Mouse (Mus musculus) forebrain, embryonic 16.5 days (tissue): Measurements from ENCODE around the gene Kcnh7. TPM values are rescaled to one million over a fixed set of nuclear protein-coding genes. Genes with fewer than 3 reads are reported as not detected.
A peak's percentile ranks its signal among the peaks of the same experiment; 100 is the strongest.

Source experiments
- ATAC-seq: fragments of 200-750 bp; cut with Nextera tagmentation; 2 replicates; pipeline ENCODE4 v1.8.0; 2017; ENCODE audit warnings: mild to moderate bottlenecking, moderate library complexity
- H3K27ac ChIP-seq: fragments of 300-500 bp; sonication (generic); 2 replicates; pipeline ENCODE4 v1.5.1; 2014; ENCODE audit warnings: low read length, control low read depth
- H3K27me3 ChIP-seq: fragments of 300-500 bp; sonication (generic); replicated peaks from 2 replicates; pipeline ENCODE4 v1.6.1; 2014; ENCODE audit warnings: low read length; ENCODE audit not compliant: control insufficient read depth, insufficient read depth
- H3K36me3 ChIP-seq: fragments of 300-500 bp; sonication (generic); 2 replicates; pipeline ENCODE4 v1.6.1; 2014; ENCODE audit not compliant: control insufficient read depth, insufficient read depth
- H3K4me1 ChIP-seq: fragments of 300-500 bp; sonication (generic); replicated peaks from 2 replicates; pipeline ENCODE4 v1.6.1; 2014; ENCODE audit warnings: low read length; ENCODE audit not compliant: control insufficient read depth, insufficient read depth
- H3K4me2 ChIP-seq: fragments of 300-500 bp; sonication (generic); 2 replicates; pipeline ENCODE4 v1.6.1; 2014; ENCODE audit warnings: mild to moderate bottlenecking, low read length, control low read depth
- H3K4me3 ChIP-seq: fragments of 300-500 bp; sonication (generic); replicated peaks from 2 replicates; pipeline ENCODE4 v1.5.1; 2014; ENCODE audit warnings: mild to moderate bottlenecking, low read length, control low read depth
- H3K9ac ChIP-seq: fragments of 300-500 bp; sonication (generic); replicated peaks from 2 replicates; pipeline ENCODE4 v1.6.1; 2014; ENCODE audit warnings: low read depth, low read length, control low read depth
- H3K9me3 ChIP-seq: fragments of 300-500 bp; sonication (generic); 2 replicates; pipeline ENCODE4 v1.6.1; 2016; ENCODE audit warnings: low read length; ENCODE audit not compliant: control insufficient read depth
- WGBS: fragments of 180-500 bp; shearing (Covaris S2); extraction: QIAGEN DNeasy Blood & Tissue Kit; methylation state at CpG from one replicate; pipeline ENCODE4 v1.1.7; 2014; 5-methylcytosine and 5-hydroxymethylcytosine counted together
- polyA plus RNA-seq: library from polyadenylated mRNA; unstranded; fragments of >200 nt; fragmentation: Nextera tagmentation; extraction: Ambion mirVana; gene quantifications from 2 replicates; pipeline ENCODE4 v1.2.1, GENCODE M21; 2015

Gene Kcnh7
- polyA plus RNA-seq, 1 experiment from 2014 or later = 14.1 TPM

- no peak overlapping the region for H3K9ac ChIP-seq
- H3K27me3 ChIP-seq = no peaks in the 10 kb centered on the region
- H3K9me3 ChIP-seq = no peaks in the 10 kb centered on the region
- no peaks in the 10 kb centered on the region for H3K36me3 ChIP-seq
- no peak overlapping the region for H3K27ac ChIP-seq
- H3K4me3 ChIP-seq = no peak overlapping the region
- H3K4me1 ChIP-seq = no peaks in the 10 kb centered on the region
- WGBS = 96% methylated on average over 2 of the region's 2 CpGs
- H3K4me2 ChIP-seq = no peak overlapping the region
- ATAC-seq = no peak
Measured at GRCm38 (mm10) chr2:63105971-63106370, 78.1 kb downstream of the Kcnh7 start.

GRCm38 (mm10) chr2:63099676-63100075 lies 84.4 kb downstream of the Kcnh7 start:
- Histone ChIP-seq H3K27ac (no peak overlapping the region), H3K9me3 (no peaks in the 10 kb centered on the region)
- no peak for ATAC-seq

GRCm38 (mm10) chr2:63091775-63092174 lies 92.3 kb downstream of the Kcnh7 start:
- peak; percentile 50 for ATAC-seq
- H3K4me1 ChIP-seq = no peaks in the 10 kb centered on the region
- H3K27me3 ChIP-seq = no peaks in the 10 kb centered on the region
- no peak overlapping the region for H3K4me3 ChIP-seq
- no peak overlapping the region for H3K4me2 ChIP-seq
- no peaks in the 10 kb centered on the region for H3K9me3 ChIP-seq
- H3K9ac ChIP-seq = no peak overlapping the region
- WGBS = 11% methylated on average over 4 of the region's 4 CpGs
- H3K36me3 ChIP-seq = no peaks in the 10 kb centered on the region
- H3K27ac ChIP-seq = no peak overlapping the region

More at GRCm38 (mm10) chr2:63099676-63100075, 84.4 kb downstream of the Kcnh7 start:
- no peak overlapping the region for H3K4me3 ChIP-seq
- no peak overlapping the region for H3K4me2 ChIP-seq
- no peaks in the 10 kb centered on the region for H3K4me1 ChIP-seq
- H3K9ac ChIP-seq = no peak overlapping the region
- H3K27me3 ChIP-seq = no peaks in the 10 kb centered on the region
- H3K36me3 ChIP-seq = no peaks in the 10 kb centered on the region

- H3K36me3 ChIP-seq = no peaks in the 10 kb centered on the region
- H3K9me3 ChIP-seq = no peaks in the 10 kb centered on the region
- no peaks in the 10 kb centered on the region for H3K4me1 ChIP-seq
- no peak overlapping the region for H3K4me3 ChIP-seq
- no peak for ATAC-seq
- 81% methylated on average over 2 of the region's 2 CpGs for WGBS
- no peaks in the 10 kb centered on the region for H3K27me3 ChIP-seq
- no peak overlapping the region for H3K27ac ChIP-seq
- no peak overlapping the region for H3K4me2 ChIP-seq
- no peak overlapping the region for H3K9ac ChIP-seq
Measured at GRCm38 (mm10) chr2:63090447-63090846, 93.6 kb downstream of the Kcnh7 start.

- H3K4me2 ChIP-seq = no peak overlapping the region
- no peaks in the 10 kb centered on the region for H3K4me1 ChIP-seq
- 81% methylated on average over 2 of the region's 2 CpGs for WGBS
- H3K36me3 ChIP-seq = no peaks in the 10 kb centered on the region
- H3K27ac ChIP-seq = no peak overlapping the region
- ATAC-seq = no peak
- H3K9ac ChIP-seq = no peak overlapping the region
- no peak overlapping the region for H3K4me3 ChIP-seq
- H3K27me3 ChIP-seq = no peaks in the 10 kb centered on the region
- no peaks in the 10 kb centered on the region for H3K9me3 ChIP-seq
Measured at GRCm38 (mm10) chr2:63058386-63058785, 125.7 kb downstream of the Kcnh7 start.

- Histone ChIP-seq H3K27ac (no peak overlapping the region), H3K4me3 (no peak overlapping the region), H3K4me1 (no peaks in the 10 kb centered on the region), H3K36me3 (no peaks in the 10 kb centered on the region), H3K9me3 (no peaks in the 10 kb centered on the region), H3K27me3 (no peaks in the 10 kb centered on the region), H3K9ac (no peak overlapping the region), H3K4me2 (no peak overlapping the region)
- WGBS = 85% methylated on average over 3 of the region's 3 CpGs
- ATAC-seq = no peak
Measured at GRCm38 (mm10) chr2:63049884-63050283, 134.2 kb downstream of the Kcnh7 start.

GRCm38 (mm10) chr2:63039718-63040117 lies 144.4 kb downstream of the Kcnh7 start:
- Histone ChIP-seq H3K4me3 (no peak overlapping the region), H3K36me3 (no peaks in the 10 kb centered on the region), H3K4me2 (no peak overlapping the region), H3K4me1 (no peaks in the 10 kb centered on the region), H3K9ac (no peak overlapping the region), H3K9me3 (no peaks in the 10 kb centered on the region), H3K27me3 (no peaks in the 10 kb centered on the region), H3K27ac (no peak overlapping the region)
- ATAC-seq = no peak
- WGBS = 95% methylated on average over 3 of the region's 3 CpGs

- ATAC-seq = no peak
Measured at GRCm38 (mm10) chr2:63014909-63015308, 169.2 kb downstream of the Kcnh7 start.

GRCm38 (mm10) chr2:63009141-63009540 lies 174.9 kb downstream of the Kcnh7 start:
- Histone ChIP-seq H3K9ac (no peak overlapping the region), H3K27me3 (no peaks in the 10 kb centered on the region), H3K36me3 (no peaks in the 10 kb centered on the region), H3K4me2 (no peak overlapping the region), H3K27ac (no peak overlapping the region), H3K4me1 (no peaks in the 10 kb centered on the region), H3K9me3 (no peaks in the 10 kb centered on the region), H3K4me3 (no peak overlapping the region)
- WGBS = 95% methylated on average over 4 of the region's 4 CpGs
- ATAC-seq = no peak

More at GRCm38 (mm10) chr2:63014909-63015308, 169.2 kb downstream of the Kcnh7 start:
- H3K27me3 ChIP-seq = no peaks in the 10 kb centered on the region
- no peak overlapping the region for H3K4me3 ChIP-seq
- no peaks in the 10 kb centered on the region for H3K4me1 ChIP-seq
- H3K36me3 ChIP-seq = no peaks in the 10 kb centered on the region
- no peaks in the 10 kb centered on the region for H3K9me3 ChIP-seq
- H3K4me2 ChIP-seq = no peak overlapping the region
- no peak overlapping the region for H3K9ac ChIP-seq
- no peak overlapping the region for H3K27ac ChIP-seq

GRCm38 (mm10) chr2:63002784-63003183 lies 181.3 kb downstream of the Kcnh7 start:
- H3K9ac ChIP-seq = no peak overlapping the region
- 49% methylated on average over 1 of the region's 1 CpGs for WGBS
- H3K36me3 ChIP-seq = no peaks in the 10 kb centered on the region
- H3K4me1 ChIP-seq = peaks cover 1% of the 10 kb centered on the region; the same call in 1 of the 2 replicates
- peak; percentile 66 for ATAC-seq
- H3K4me2 ChIP-seq = no peak overlapping the region
- H3K9me3 ChIP-seq = no peaks in the 10 kb centered on the region
- H3K4me3 ChIP-seq = no peak overlapping the region
- no peaks in the 10 kb centered on the region for H3K27me3 ChIP-seq
- H3K27ac ChIP-seq = no peak overlapping the region
